Mouse (Mus musculus) midbrain, embryonic 14.5 days (tissue): Measurements from ENCODE around the gene Itga11. TPM values are rescaled to one million over a fixed set of nuclear protein-coding genes. Genes with fewer than 3 reads are reported as not detected.
A peak's percentile ranks its signal among the peaks of the same experiment; 100 is the strongest.
"Not testable (repeated sequence)": the region's sequence is repeated elsewhere in the genome, so short reads cannot be mapped to it uniquely, and the experiment has no call there.

Experiments used
- ATAC-seq: fragments of 200-750 bp; cut with Nextera tagmentation; 2 replicates; pipeline ENCODE4 v1.8.0; 2017; ENCODE audit warnings: moderate number of reproducible peaks, moderate library complexity; ENCODE audit not compliant: low FRiP score, low TSS enrichment
- DNase-seq: peaks from one replicate; pipeline ENCODE4 v3.0.0-alpha.2; 2015
- H3K27ac ChIP-seq: fragments of 300-500 bp; sonication (generic); replicated peaks from 2 replicates; pipeline ENCODE4 v1.5.1; 2014; ENCODE audit warnings: mild to moderate bottlenecking, low read depth, low read length, moderate library complexity
- H3K27me3 ChIP-seq: fragments of 300-500 bp; sonication (generic); 2 replicates; pipeline ENCODE4 v1.6.1; 2014; ENCODE audit warnings: low read length, control low read depth, mixed read lengths; ENCODE audit not compliant: control insufficient read depth, insufficient read depth
- H3K36me3 ChIP-seq: fragments of 300-500 bp; sonication (generic); 2 replicates; pipeline ENCODE4 v1.6.1; 2014; ENCODE audit warnings: low read length, control low read depth; ENCODE audit not compliant: control insufficient read depth, insufficient read depth
- H3K4me1 ChIP-seq: fragments of 300-500 bp; sonication (generic); 2 replicates; pipeline ENCODE4 v1.6.1; 2014; ENCODE audit warnings: mild to moderate bottlenecking, antibody characterized with exemption, low read length, control low read depth; ENCODE audit not compliant: control insufficient read depth, insufficient read depth
- H3K4me2 ChIP-seq: fragments of 300-500 bp; sonication (generic); 2 replicates; pipeline ENCODE4 v1.6.1; 2014; ENCODE audit warnings: mild to moderate bottlenecking, low read length, moderate library complexity
- H3K4me3 ChIP-seq: fragments of 300-500 bp; sonication (generic); replicated peaks from 2 replicates; pipeline ENCODE4 v1.5.1; 2014; ENCODE audit warnings: low read depth, low read length
- H3K9ac ChIP-seq: fragments of 300-500 bp; sonication (generic); replicated peaks from 2 replicates; pipeline ENCODE4 v1.6.1; 2014; ENCODE audit warnings: mild to moderate bottlenecking, low read length, moderate library complexity
- H3K9me3 ChIP-seq: fragments of 300-500 bp; sonication (generic); 2 replicates; pipeline ENCODE4 v1.6.1; 2016; ENCODE audit warnings: low read length, control low read depth, mixed read lengths; ENCODE audit not compliant: control insufficient read depth
- WGBS: fragments of 180-500 bp; shearing (Covaris S2); extraction: QIAGEN DNeasy Blood & Tissue Kit; methylation state at CpG from one replicate; pipeline ENCODE4 v1.1.7; 2014; 5-methylcytosine and 5-hydroxymethylcytosine counted together
- polyA plus RNA-seq: library from polyadenylated mRNA; unstranded; fragments of >200 nt; fragmentation: Nextera tagmentation; extraction: Ambion mirVana; gene quantifications from 2 replicates; pipeline ENCODE4 v1.2.1, GENCODE M21; 2014

Gene Itga11
- polyA plus RNA-seq, 1 experiment from 2014 or later, result 1.8 TPM

GRCm38 (mm10) chr9:62811516-62812121, 134.0 kb downstream of the Itga11 start, which contains the start of gene Fem1b:
Gene Fem1b (minus strand): TSS chr9:62811934.
- Histone ChIP-seq H3K36me3 (no peaks in the 10 kb centered on the region), H3K9me3 (no peaks in the 10 kb centered on the region), H3K27ac (peak within 1 kb of the TSS; percentile 98), H3K4me3 (peak within 1 kb of the TSS; percentile 94), H3K9ac (peak within 1 kb of the TSS; percentile 93), H3K27me3 (no peaks in the 10 kb centered on the region), H3K4me1 (peaks cover 19% of the 10 kb centered on the region), H3K4me2 (peak within 1 kb of the TSS; percentile 88)
- peak; percentile 91 for ATAC-seq
- peak; percentile 95 for DNase-seq
- WGBS, result under 1% methylated on average over 55 of the region's 68 CpGs

GRCm38 (mm10) chr9:62812216-62813049, 134.8 kb downstream of the Itga11 start:
- Histone ChIP-seq H3K9me3 (no peaks in the 10 kb centered on the region), H3K9ac (peak overlapping the region; percentile 93), H3K4me3 (peak overlapping the region; percentile 94), H3K27me3 (no peaks in the 10 kb centered on the region), H3K4me1 (peaks cover 19% of the 10 kb centered on the region), H3K27ac (peak overlapping the region; percentile 98), H3K36me3 (no peaks in the 10 kb centered on the region), H3K4me2 (peak overlapping the region; percentile 88)
- ATAC-seq (peak; percentile 42; the same call in 1 of the 2 replicates), DNase-seq (peak; percentile 58)
- 3% methylated on average over 14 of the region's 14 CpGs for WGBS

GRCm38 (mm10) chr9:62814751-62815150, 137.1 kb downstream of the Itga11 start:
- Histone ChIP-seq H3K27ac (no peak overlapping the region), H3K9me3 (no peaks in the 10 kb centered on the region), H3K4me1 (peaks cover 5% of the 10 kb centered on the region), H3K4me2 (no peak overlapping the region), H3K27me3 (no peaks in the 10 kb centered on the region), H3K9ac (no peak overlapping the region), H3K36me3 (no peaks in the 10 kb centered on the region), H3K4me3 (no peak overlapping the region)
- ATAC-seq, result no peak
- 95% methylated on average over 2 of the region's 2 CpGs for WGBS
- no peak for DNase-seq

- no peak for ATAC-seq
- Histone ChIP-seq H3K27ac (no peak overlapping the region), H3K9ac (no peak overlapping the region), H3K36me3 (no peaks in the 10 kb centered on the region), H3K9me3 (no peaks in the 10 kb centered on the region), H3K4me1 (peaks cover 5% of the 10 kb centered on the region), H3K27me3 (no peaks in the 10 kb centered on the region), H3K4me2 (no peak overlapping the region), H3K4me3 (no peak overlapping the region)
- WGBS, result 85% methylated on average over 9 of the region's 9 CpGs
- no peak for DNase-seq
Measured at GRCm38 (mm10) chr9:62816323-62817098, 138.9 kb downstream of the Itga11 start.

- Histone ChIP-seq H3K27ac (0 out of 2 replicates have a peak overlapping the region, but pooled peaks have one; percentile 37), H3K4me2 (no peak overlapping the region), H3K9me3 (no peaks in the 10 kb centered on the region), H3K4me3 (no peak overlapping the region), H3K27me3 (no peaks in the 10 kb centered on the region), H3K36me3 (no peaks in the 10 kb centered on the region), H3K4me1 (peaks cover 5% of the 10 kb centered on the region), H3K9ac (no peak overlapping the region)
- 50% methylated on average over 12 of the region's 12 CpGs for WGBS
- peak; percentile 65 for DNase-seq
- ATAC-seq, result no peak
Measured at GRCm38 (mm10) chr9:62817099-62817571, 139.5 kb downstream of the Itga11 start.

GRCm38 (mm10) chr9:62817828-62818614, 140.4 kb downstream of the Itga11 start:
- H3K4me2 ChIP-seq, result no peak overlapping the region
- DNase-seq (no peak), ATAC-seq (no peak)
- no peaks in the 10 kb centered on the region for H3K4me1 ChIP-seq
- H3K36me3 ChIP-seq, result no peaks in the 10 kb centered on the region
- H3K27ac ChIP-seq, result no peak overlapping the region
- H3K27me3 ChIP-seq, result no peaks in the 10 kb centered on the region
- no peak overlapping the region for H3K4me3 ChIP-seq
- no peak overlapping the region for H3K9ac ChIP-seq
- no peaks in the 10 kb centered on the region for H3K9me3 ChIP-seq
- whole genome bisulfite sequencing, result 78% methylated on average over 4 of the region's 4 CpGs

GRCm38 (mm10) chr9:62819494-62819893, 141.9 kb downstream of the Itga11 start:
- Histone ChIP-seq H3K9me3 (no peaks in the 10 kb centered on the region), H3K4me3 (no peak overlapping the region), H3K27me3 (no peaks in the 10 kb centered on the region), H3K27ac (no peak overlapping the region), H3K4me1 (no peaks in the 10 kb centered on the region), H3K4me2 (no peak overlapping the region), H3K36me3 (no peaks in the 10 kb centered on the region), H3K9ac (no peak overlapping the region)
- DNase-seq (no peak), ATAC-seq (no peak)
- WGBS, result 87% methylated on average over 3 of the region's 3 CpGs

- not testable (repeated sequence) for H3K4me2 ChIP-seq, H3K4me3 ChIP-seq, DNase-seq, H3K27ac ChIP-seq, H3K36me3 ChIP-seq, H3K9me3 ChIP-seq, H3K4me1 ChIP-seq, ATAC-seq, H3K27me3 ChIP-seq, H3K9ac ChIP-seq
- WGBS, result 84% methylated on average over 6 of the region's 6 CpGs
Measured at GRCm38 (mm10) chr9:62819910-62820309, 142.3 kb downstream of the Itga11 start.
